Mouse (Mus musculus) effector memory CD4-positive, alpha-beta T cell, adult 5 months (primary cell): ENCODE results near the gene Usp43. TPM values are rescaled to one million over a fixed set of nuclear protein-coding genes. Genes with fewer than 3 reads are reported as not detected.

Experiments used
- polyA plus RNA-seq: library from polyadenylated mRNA; unstranded; fragments of 100-300 nt; shearing (Covaris generic); gene quantifications from one replicate; pipeline ENCODE4 v1.2.1, GENCODE M21; 2017

The Usp43 gene
- not detected for polyA plus RNA-seq

GRCm38 (mm10) chr11:67921827-67922754 lies at the start of gene Usp43:
Gene Usp43, minus strand, starts transcription at chr11:67922153.

GRCm38 (mm10) chr11:67965905-67966878 lies 44.2 kb upstream of the Usp43 start, which contains the start of gene Stx8:
Gene Stx8, plus strand, starts transcription at chr11:67966193.

GRCm38 (mm10) chr11:67965242-67965883 lies 43.4 kb upstream of the Usp43 start, which contains the start of gene Cfap52:
Gene Cfap52, minus strand, starts transcription at chr11:67965651.

Other genes starting within 250 kb of the Usp43 start
- not detected for gene Rcvrn, start 226.8 kb downstream of the Usp43 start, polyA plus RNA-seq
- not detected for gene Glp2r, start 151.0 kb downstream of the Usp43 start, polyA plus RNA-seq
- gene Gsg1l2, start 147.5 kb downstream of the Usp43 start, polyA plus RNA-seq: not detected
- gene Dhrs7c, start 124.0 kb downstream of the Usp43 start, polyA plus RNA-seq: not detected
- gene Cfap52, start 43.5 kb upstream of the Usp43 start, polyA plus RNA-seq: not detected
- gene Stx8, start 44.0 kb upstream of the Usp43 start, polyA plus RNA-seq: 60.0 TPM